Mouse (Mus musculus) gastrocnemius, postnatal 4 days (tissue): Measurements from ENCODE around the gene Nxn. TPM values are rescaled to one million over a fixed set of nuclear protein-coding genes. Genes with fewer than 3 reads are reported as not detected.
A peak's percentile ranks its signal among the peaks of the same experiment; 100 is the strongest.

Experiments
- DNase-seq, 2 experiments: peaks; one replicate each; pipeline ENCODE4 v3.0.0; 2021 to 2022; ENCODE audit warnings: low spot score in 2 of 2, mixed read lengths in 2 of 2
- total RNA-seq, 2 experiments: library from RNA; stranded (reverse); gene quantifications; 2 replicates each; pipeline ENCODE4 v1.2.3; 2021

Gene Nxn
- total RNA-seq, 2 experiments from 2014 or later: 59.8 to 60.9 TPM

DNA sequence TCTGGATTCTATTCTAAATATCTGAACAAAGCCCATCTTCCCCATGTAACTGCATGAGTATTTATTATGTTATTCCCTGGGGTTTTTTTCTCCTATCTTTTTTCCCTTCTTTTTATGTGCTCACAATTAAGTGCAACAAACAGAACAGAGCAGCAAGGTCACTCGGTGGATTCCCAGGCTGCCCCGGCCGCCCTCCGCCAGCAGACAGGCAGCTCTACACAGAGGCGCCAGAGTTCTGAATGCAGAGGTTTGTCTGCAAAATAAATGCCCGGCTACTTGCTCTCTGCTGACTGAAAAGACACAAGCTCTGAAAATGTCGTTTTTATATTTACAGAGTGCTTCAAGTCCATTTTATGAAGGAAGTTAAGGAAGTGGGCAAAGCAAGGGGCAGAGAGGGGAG, 131.4 kb downstream of the Nxn start:
- DNase-seq: no peak

DNA sequence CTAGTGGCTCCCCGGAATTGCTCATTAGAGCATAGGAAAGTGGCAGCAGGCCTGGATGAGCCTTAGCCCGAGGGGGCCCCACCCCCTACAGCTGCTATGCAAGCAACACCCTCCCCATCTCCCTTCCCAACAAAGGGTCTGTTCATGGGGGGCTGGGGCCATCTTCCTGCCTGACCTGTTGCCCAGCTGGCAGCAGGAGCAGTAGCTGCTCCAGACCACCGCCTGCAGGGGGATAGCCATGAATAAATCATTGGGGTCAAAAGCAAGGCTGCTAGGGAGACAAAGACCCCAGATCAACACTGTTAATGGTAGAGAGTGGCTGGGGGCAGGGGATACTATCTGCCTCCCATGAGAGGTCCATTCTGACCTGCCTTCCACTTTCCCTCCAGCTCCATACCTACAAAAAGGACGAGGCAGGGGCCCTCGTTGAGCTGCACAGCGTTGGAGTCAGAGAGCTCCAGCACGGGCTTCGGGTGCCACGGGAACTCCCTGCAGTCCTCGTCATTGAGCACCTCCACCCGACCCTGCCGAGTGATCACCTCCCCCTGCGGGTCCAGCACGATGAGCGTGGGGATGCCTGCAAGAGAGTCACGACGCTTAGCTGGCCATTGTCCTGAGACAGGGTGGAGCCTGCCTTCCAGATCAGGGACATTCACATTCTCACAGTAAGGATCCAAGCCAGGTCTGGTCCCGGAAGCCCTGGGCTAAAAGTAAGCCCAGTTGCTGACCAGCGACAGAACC, 136.2 kb downstream of the Nxn start:
- no peak for DNase-seq

DNA sequence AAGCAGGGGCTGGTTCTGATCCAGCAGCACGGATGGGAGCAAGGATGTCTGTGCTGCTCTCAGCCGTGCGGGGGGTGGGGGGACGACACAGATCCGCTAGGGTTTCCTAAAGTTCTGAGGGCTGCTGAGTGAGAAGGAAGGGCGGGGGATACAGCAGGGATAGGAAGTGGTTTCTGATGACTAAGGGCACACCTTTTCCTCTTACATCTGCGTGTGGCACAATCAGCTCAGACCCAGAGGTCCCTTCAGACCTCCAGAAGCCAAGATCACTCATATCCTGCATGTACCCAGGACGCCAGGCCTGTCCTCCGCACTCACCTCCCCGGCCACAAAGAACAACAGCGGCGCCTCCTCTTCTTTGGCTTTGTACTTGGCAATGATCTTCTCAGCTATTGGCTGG, 137.7 kb downstream of the Nxn start:
- no peak for DNase-seq

DNA sequence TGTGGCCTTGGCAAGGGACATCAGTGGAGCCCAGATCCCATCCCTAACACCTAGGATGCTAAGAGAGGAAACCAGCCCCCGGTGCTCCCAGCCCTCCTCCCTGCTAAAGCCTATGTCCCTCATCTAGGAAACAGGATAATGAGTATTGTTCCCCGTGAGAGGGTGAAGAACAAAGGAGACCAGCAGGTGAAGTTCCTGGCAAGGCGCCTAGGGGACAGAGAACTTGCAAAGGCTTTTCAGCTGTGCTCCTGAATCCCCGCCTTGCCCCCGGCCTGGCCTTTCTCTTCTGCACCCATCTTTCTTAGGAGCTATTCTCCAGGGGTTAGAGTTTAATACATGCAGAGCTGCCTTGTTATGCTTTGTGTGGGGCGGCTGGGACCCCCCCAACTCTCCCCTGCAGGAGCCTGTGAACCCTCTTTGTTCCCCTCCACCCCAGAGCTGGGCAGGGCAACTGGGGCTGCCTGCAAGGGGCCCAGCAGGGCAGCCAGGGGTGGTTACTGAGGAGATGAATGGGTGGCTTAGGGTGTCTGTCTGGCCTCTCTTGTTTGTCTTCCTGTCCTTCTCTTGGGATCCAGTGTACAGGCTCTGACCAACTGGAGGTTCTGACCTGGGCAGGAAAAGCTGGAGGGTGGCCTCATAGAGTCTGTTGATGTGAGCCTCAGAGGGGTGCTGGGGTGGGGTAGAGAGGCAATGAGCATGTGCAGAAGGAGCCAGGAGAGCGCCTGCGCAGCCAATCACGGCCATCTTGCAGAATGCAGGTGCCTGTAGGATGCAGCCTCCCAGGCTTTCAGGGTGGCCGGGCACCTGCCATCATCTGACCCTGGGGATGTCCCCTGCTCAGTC, 138.5 kb downstream of the Nxn start:
- no peak for DNase-seq

DNA sequence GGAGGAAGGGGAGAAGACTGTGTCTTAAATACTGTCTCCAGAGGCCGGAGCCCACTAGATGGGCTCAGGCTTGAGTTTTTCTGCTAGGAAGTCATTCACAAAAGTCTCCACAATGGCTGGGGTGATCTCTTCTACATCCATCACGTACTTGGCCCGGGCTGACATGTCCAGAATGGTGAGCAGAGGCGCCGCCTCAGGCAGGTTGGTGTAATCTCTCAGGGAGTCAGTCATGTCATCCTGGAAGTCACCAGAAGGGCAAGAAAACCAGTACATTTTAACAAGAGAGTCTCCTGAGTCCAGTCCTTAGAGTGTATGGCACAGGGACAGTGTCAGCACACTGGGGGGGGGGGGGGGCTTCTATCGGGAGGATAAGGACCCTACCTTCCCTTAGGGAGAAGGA, 140.4 kb downstream of the Nxn start:
- DNase-seq: no peak

DNA sequence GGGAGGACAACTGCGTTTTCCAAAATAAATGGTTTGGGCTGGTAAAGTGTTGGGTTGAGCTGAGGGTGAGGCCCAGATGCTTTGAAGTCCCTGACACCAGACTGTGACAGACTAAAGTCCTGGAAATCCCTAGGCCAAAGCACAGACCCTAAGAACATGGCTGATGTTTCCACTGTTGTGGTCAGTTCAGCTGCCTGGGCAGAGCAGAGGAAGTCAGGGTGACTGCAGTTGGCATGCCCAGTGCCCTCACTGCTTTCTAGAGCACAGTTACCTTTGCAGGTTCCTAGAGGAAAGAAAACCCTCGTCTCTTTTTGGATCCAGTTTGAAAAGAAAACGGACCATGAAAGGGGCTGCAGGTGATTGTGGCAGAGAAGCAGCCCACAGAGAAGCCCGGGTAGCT, 141.6 kb downstream of the Nxn start:
- DNase-seq: no peak

DNA sequence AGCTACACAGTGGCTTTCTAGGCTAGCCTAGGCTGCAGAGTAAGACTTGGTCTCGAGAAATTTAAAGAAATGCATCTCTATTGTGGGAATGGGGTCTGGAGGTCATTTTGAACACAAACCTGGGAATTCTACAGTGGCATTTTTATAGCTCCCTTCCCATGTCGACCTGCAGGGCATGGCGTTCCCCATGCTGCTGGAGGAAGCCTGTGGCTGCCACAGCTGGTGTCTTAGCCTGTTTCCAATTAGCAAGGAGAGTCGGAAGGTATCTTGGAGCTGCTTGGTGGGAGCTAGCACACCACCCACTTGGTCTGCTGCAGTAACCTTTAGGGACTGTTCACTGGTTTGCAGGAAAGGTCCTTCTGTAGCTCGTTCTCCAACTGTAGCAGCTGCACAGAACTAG, 142.8 kb downstream of the Nxn start:
- no peak for DNase-seq

DNA sequence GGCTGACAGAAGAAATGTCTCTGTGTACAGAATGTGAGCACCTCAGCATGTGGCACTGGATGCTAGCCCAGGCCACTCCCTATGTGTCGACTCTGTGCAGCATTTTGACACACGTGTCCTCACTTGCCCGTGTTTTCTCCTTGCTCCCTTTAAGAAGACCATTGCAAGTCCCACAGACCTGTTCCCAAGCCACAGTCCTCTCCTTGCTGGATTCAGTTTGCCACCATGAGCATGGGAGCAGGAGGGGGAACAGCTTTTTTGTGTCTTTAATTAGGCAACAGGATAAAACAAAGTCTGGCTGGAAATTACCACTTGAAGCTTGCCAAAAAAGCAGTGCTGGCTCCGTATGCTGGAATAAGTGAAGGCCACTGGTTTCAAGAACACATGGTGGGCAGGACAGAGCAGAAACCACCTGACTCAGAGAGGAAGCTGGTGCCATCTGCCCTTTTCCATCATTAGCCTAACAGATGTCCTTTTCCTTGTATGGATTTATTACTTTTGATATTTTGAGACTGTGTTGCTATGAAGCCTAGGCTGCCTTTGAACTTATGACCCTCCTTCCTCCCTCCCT, 143.4 kb downstream of the Nxn start:
- DNase-seq: no peak

DNA sequence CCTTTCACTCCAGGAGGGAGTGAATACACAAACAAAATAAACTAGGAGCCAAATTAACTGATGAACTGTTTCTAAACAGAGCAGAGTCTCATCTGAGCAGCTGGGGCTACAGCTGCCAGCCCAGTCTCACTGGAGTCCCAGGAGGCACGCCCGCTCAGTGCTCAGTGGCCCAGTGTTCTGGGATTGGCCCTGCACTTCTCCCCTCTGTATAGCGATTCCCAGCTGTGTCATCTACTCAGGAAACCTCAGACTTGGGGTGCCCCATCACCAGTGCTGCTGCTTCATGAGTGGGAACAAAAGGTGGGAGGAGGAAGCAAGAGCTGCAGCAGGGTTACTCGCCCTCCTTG, 145.0 kb downstream of the Nxn start:
- DNase-seq: peak in 1 of 2 experiments; percentile 44

DNA sequence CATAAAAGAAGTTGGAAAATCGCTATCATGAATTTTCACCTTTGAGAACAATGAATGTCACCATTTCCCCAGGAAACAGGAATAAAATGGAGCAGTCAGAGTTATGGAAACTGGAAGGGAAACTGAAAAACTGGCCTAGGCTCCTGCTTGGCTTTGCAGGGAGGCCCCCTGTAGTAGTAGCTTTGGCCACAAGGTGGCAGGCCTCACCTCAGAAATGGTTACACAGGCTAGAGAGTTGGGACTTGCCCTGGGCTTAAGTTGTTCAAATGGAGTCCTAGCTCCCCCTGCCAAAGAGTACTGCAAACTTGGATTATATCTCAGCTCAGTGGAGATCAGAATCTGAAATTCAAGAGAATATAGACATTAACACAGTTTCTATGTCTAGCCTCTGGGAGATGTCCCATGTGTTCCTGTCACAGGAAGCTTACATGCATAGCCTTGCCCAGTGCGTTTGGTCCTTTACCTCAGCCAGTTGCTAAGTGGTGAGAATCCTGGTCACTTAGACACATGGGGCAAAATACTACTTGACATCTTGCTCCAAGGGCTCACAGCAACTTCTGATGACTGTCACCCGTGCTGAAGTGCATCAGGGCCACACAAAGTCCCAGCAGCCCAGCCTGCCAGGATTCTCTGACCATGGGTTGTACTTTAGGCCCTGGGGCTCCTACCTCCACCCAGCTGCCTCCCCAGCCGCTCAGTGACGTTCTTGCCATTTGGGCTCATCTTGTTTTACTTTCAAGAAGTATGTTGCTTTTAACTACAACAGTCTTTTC, 145.6 kb downstream of the Nxn start:
- peak; percentile 77 to 87 for DNase-seq

DNA sequence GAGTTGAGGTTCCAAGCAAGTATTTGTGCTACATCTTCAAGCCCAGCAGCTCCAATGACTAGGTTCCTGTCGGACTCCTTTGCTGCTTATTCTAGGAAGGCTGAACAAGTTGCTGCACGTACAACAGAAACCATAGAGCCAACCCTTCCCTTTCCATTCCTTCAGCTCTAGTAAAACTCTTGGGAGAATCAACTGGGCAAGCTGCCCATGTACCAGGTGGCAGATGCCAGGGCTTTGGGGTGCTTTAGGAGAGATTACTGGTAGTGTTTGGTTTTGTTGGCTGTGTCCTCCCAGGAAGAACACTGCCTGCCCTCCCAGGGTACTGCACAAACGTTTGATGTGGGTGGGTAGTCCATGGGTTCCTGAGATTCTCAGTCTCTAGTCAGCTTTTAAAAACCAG, 146.9 kb downstream of the Nxn start:
- no peak for DNase-seq

DNA sequence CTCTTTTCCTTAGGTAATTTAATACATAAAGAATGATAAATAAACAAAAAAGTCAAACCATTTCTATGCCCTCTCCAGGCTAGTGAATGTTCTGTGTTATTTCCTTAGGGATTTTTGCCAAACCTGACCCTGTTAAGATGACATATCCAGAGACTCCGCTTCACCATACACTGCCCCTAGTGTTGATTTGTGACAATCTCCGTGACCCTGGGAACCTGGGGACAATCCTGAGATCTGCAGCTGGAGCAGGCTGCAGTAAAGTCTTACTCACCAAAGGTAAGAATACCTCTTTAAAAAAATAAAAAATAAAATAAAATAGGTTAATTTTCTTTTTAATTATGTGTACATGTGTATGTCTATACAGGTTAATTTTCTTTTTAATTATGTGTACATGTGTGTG, 151.7 kb downstream of the Nxn start:
- DNase-seq: no peak

DNA sequence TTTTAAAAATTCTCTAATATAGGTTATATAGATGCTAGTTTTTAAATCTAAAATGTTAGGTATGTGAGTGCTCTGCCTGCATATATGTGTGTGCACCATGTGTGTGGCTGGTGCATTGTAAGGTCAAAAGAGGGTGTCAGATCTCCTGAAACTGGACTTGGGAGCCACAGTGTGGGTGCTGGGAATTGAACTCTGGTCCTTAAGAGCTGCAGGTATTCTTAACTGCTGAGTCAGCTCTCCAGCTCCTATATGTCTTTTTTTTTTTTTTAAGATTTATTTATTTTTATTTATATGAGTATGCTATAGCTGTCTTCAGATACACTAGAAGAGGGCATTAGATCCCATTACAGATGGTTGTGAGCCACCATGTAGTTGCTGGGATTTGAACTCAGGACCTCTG, 152.5 kb downstream of the Nxn start:
- no peak for DNase-seq

DNA sequence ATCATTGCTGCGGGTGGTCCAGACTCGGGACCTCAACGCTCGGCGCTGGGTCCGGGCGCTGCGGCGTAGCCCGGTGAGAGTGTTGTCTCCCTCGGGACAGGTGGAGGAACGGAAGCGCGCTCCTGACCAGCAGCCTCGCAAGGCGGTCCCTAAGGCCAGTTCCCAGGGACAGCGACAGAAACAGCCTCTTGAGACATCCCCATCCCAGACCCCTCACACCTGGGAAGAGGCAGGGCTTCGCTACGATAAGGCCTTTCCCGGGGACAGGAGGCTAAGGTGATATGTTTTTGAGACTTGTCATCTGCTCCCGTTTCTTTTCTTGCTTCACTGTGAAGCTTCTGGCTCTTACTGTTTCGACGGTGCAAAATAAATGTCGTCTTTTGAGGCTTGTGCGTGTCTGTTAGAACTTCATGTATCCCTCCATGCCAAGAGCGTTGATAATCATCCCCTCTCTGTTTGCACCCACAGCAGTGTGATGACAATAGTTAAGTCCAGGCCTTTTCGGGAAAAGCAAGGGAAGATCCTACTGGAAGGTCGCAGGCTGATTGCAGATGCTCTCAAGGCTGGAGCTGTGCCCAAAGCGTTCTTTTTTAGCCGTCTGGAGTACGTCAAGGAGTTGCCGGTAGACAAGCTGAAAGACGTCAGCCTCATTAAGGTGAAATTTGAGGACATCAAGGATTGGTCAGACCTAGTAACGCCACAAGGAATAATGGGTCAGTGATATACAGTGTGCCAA, 155.0 kb downstream of the Nxn start:
- DNase-seq: no peak

DNA sequence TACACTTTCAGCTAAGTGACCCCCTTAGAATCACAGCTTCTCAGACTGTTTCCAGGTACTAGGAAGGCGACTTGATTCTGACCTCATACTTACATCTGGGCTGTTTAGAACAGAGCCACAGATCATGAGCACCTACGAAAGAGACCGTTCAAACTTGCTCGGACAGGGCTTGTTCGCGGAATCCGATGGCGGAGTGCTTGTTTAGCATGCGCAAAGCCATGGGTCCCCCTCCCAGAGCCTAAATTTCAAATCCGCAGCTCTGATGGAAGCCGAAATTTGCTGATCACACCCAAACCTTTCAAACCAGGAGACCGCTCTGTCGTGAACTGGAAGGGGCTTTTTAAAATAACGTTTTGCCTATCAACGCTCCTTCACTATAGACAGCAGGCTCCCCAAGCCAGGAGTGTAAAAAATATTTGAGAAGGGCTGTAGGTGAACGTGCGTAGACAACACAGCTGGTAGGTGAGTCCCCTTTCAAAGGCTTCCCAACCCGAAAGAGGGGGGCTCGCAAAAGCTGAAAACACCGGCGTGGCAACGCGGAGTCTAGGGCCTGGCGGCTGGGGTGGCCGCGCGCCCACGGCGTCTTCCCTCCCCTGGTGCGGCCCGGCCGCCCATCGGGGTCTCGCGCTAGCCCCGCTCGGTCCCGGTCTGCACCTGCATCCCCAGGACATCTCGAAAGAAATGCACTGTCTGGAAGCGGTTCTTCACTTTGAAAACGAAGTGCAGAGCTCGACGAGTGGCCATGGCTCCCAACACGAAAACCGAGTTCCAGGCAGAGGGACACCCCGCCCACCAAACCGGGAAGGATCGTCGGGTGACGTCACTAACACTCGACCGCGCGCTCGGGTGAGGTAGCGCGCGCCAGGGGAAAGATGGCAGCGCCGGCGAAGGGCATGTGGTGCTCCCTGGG, 155.8 kb downstream of the Nxn start, which contains the start of the genes Mrm3 and Glod4:
Gene Mrm3, plus strand, starts transcription at position 815 of the 910 bp plus-strand sequence.
Gene Glod4, minus strand, starts transcription at position 825 of the 910 bp plus-strand sequence.
- peak; percentile 86 to 93 for DNase-seq

DNA sequence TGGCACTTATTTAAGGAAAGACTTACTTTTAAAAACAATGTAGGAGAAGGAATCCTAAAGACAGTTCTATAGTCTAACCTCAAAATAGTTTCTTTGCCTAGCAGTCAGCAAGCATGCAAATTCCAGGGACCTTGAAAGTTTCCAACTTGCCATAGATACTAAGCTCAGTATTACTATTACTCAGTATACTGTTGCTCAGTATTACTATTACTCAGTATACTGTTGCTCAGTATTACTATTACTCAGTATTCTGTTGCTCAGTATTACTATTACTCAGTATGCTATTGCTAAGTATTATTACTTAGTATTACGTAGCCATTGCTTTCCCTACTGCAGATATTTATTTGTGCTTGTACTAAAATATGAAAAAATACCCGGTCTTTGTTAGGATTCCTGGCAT, 159.2 kb downstream of the Nxn start:
- no peak for DNase-seq

DNA sequence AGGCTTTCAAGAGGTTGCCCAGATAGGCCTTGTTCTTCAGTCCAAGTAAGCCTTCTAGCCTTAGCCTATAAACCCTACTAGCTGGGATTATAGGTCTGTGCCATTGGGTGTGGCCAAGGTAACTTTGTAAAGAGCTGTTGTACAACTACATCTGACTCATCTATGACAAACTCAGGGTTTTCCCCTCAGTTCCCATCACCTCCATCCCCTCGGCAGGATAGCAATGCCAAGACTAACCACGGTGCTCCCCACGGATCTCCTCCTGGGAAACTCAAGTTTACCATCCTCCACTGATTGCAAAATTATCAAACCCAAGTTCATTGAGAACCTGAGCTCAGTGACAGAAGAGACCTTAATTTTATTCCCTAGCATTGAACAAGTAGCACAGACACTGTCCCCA, 162.8 kb downstream of the Nxn start:
- DNase-seq: no peak

DNA sequence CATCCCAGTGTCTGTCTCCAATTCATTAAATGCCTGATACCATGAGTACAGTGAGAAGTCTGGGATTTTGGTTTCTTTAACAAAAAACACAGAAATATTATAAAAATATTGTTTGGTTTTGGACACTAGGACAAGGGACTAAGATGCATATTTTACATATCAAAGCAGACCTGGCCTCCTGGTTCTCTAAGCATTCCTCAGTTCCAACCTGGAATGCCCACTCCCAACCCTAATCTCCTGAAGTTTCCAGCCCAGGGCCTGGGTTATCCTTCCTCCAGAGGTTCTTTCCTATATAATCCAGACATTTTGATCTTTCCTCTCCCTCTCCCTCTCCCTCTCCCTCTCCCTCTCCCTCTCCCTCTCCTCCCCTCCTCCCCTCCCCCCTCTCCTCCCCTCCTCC, 173.9 kb downstream of the Nxn start:
- DNase-seq: no peak

DNA sequence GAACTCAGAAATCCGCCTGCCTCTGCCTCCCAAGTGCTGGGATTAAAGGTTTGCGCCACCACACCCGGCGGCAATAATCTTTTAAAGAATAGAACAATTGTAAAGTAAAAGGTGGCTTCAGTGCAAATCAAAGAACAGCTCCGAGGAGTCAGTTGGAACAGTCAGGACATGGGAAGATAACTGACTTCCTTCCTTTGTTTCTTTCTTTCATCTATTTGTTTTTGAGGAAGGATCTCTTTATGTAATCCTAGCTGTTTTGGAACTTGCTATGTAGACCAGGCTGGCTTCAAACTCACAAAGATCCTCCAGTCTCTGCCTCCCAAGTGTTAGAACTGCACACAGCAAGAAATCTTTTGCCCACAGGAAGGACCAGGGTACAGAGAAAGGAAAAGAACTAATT, 174.3 kb downstream of the Nxn start:
- DNase-seq: no peak

DNA sequence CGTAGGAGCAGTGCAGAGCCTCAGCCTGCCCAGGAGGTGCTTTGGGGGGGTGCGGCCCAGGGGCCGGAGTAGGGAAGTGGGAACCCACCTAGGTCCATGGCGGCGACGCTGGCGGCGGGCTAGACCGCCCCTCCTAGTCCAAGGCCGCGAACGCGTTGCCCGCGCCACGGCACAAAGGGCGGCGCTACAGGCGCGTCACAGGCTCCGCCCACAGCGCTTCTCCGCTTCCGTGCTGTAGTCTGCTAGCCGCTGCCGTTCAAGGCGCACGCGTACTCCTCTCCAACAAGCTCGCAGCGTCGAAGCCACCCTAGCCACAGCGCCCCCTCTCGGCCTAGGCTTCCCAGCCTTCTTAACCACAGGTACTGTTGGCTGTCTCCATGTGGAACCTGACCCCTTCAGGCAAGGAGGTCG, 181.5 kb downstream of the Nxn start, which contains the start of the genes Dbil5 and Gemin4:
Gene Dbil5, plus strand, starts transcription at position 219 of the 411 bp plus-strand sequence.
Gene Gemin4, minus strand, starts transcription at position 275 of the 411 bp plus-strand sequence.
- peak; percentile 92 to 96 for DNase-seq
